Mouse (Mus musculus) intestine, embryonic 16.5 days (tissue): ENCODE results near the gene Chst1. TPM values are rescaled to one million over a fixed set of nuclear protein-coding genes. Genes with fewer than 3 reads are reported as not detected.
A peak's percentile ranks its signal among the peaks of the same experiment; 100 is the strongest.

ENCODE experiments used
- ATAC-seq: fragments of 200-750 bp; cut with Nextera tagmentation; 2 replicates; pipeline ENCODE4 v1.8.0; 2017; ENCODE audit warnings: moderate TSS enrichment, moderate library complexity
- H3K27ac ChIP-seq: fragments of 300-500 bp; sonication (generic); 2 replicates; pipeline ENCODE4 v1.5.1; 2014; ENCODE audit warnings: mild to moderate bottlenecking, low read length
- H3K27me3 ChIP-seq: fragments of 300-500 bp; sonication (generic); replicated peaks from 2 replicates; pipeline ENCODE4 v1.6.1; 2014; ENCODE audit warnings: low read length, control low read depth, mixed read lengths; ENCODE audit not compliant: control insufficient read depth, insufficient read depth
- H3K36me3 ChIP-seq: fragments of 300-500 bp; sonication (generic); 2 replicates; pipeline ENCODE4 v1.6.1; 2014; ENCODE audit warnings: low read length, control low read depth; ENCODE audit not compliant: control insufficient read depth, insufficient read depth
- H3K4me1 ChIP-seq: fragments of 300-500 bp; sonication (generic); 2 replicates; pipeline ENCODE4 v1.6.1; 2014; ENCODE audit warnings: low read length, control low read depth, mixed read lengths; ENCODE audit not compliant: control insufficient read depth, insufficient read depth
- H3K4me2 ChIP-seq: fragments of 300-500 bp; sonication (generic); 2 replicates; pipeline ENCODE4 v1.6.1; 2014; ENCODE audit warnings: low read depth, low read length, control low read depth
- H3K4me3 ChIP-seq: fragments of 300-500 bp; sonication (generic); 2 replicates; pipeline ENCODE4 v1.5.1; 2014; ENCODE audit warnings: mild to moderate bottlenecking, low read length
- H3K9ac ChIP-seq: fragments of 300-500 bp; sonication (generic); 2 replicates; pipeline ENCODE4 v1.6.1; 2014; ENCODE audit warnings: low read depth, low read length
- H3K9me3 ChIP-seq: fragments of 300-500 bp; sonication (generic); 2 replicates; pipeline ENCODE4 v1.6.1; 2016; ENCODE audit warnings: low read length, control low read depth; ENCODE audit not compliant: control insufficient read depth
- WGBS: fragments of 180-500 bp; shearing (Covaris S2); extraction: QIAGEN DNeasy Blood & Tissue Kit; methylation state at CpG from one replicate; pipeline ENCODE4 v1.1.7; 2014; 5-methylcytosine and 5-hydroxymethylcytosine counted together
- polyA plus RNA-seq: library from polyadenylated mRNA; unstranded; fragments of >200 nt; fragmentation: Nextera tagmentation; extraction: Ambion mirVana; gene quantifications from 2 replicates; pipeline ENCODE4 v1.2.1, GENCODE M21; 2015

Chst1 gene
- polyA plus RNA-seq, 1 experiment from 2014 or later = 4.2 TPM

- 61% methylated on average over 2 of the region's 2 CpGs for WGBS
- no peak for ATAC-seq
Observed at GRCm38 (mm10) chr2:92627633-92628032, 28.1 kb downstream of the Chst1 start.

GRCm38 (mm10) chr2:92630799-92631198, 31.3 kb downstream of the Chst1 start:
- Histone ChIP-seq H3K4me3 (no peak overlapping the region), H3K9me3 (no peaks in the 10 kb centered on the region), H3K27me3 (no peaks in the 10 kb centered on the region), H3K4me1 (no peaks in the 10 kb centered on the region), H3K27ac (no peak overlapping the region), H3K9ac (no peak overlapping the region), H3K4me2 (no peak overlapping the region), H3K36me3 (no peaks in the 10 kb centered on the region)
- ATAC-seq = no peak
- WGBS = 90% methylated on average over 11 of the region's 11 CpGs

More at GRCm38 (mm10) chr2:92627633-92628032, 28.1 kb downstream of the Chst1 start:
- Histone ChIP-seq H3K4me3 (no peak overlapping the region), H3K9ac (no peak overlapping the region), H3K9me3 (no peaks in the 10 kb centered on the region), H3K36me3 (no peaks in the 10 kb centered on the region), H3K27ac (no peak overlapping the region), H3K4me1 (no peaks in the 10 kb centered on the region), H3K4me2 (no peak overlapping the region), H3K27me3 (no peaks in the 10 kb centered on the region)

- Histone ChIP-seq H3K27me3 (no peaks in the 10 kb centered on the region), H3K4me2 (no peak overlapping the region), H3K36me3 (no peaks in the 10 kb centered on the region), H3K4me1 (no peaks in the 10 kb centered on the region), H3K4me3 (no peak overlapping the region), H3K9ac (no peak overlapping the region), H3K27ac (no peak overlapping the region), H3K9me3 (no peaks in the 10 kb centered on the region)
- 63% methylated on average over 1 of the region's 1 CpGs for WGBS
- no peak for ATAC-seq
Observed at GRCm38 (mm10) chr2:92632027-92632426, 32.5 kb downstream of the Chst1 start.

- no peak overlapping the region for H3K4me2 ChIP-seq
- H3K27me3 ChIP-seq = no peaks in the 10 kb centered on the region
- no peaks in the 10 kb centered on the region for H3K36me3 ChIP-seq
- no peak overlapping the region for H3K27ac ChIP-seq
- no peak overlapping the region for H3K4me3 ChIP-seq
- peaks cover 8% of the 10 kb centered on the region for H3K4me1 ChIP-seq
- 16% methylated on average over 8 of the region's 8 CpGs for WGBS
- no peak overlapping the region for H3K9ac ChIP-seq
- peak; percentile 37; the same call in 1 of the 2 replicates for ATAC-seq
- H3K9me3 ChIP-seq = no peaks in the 10 kb centered on the region
Observed at GRCm38 (mm10) chr2:92640555-92640954, 41.0 kb downstream of the Chst1 start.

- peak; percentile 93 for ATAC-seq
- H3K27me3 ChIP-seq = no peaks in the 10 kb centered on the region
- 30% methylated on average over 7 of the region's 7 CpGs for WGBS
- H3K27ac ChIP-seq = peak overlapping the region; percentile 80
- peak overlapping the region; percentile 27; the same call in 1 of the 2 replicates for H3K9ac ChIP-seq
- no peaks in the 10 kb centered on the region for H3K36me3 ChIP-seq
- peaks cover 18% of the 10 kb centered on the region for H3K4me1 ChIP-seq
- no peak overlapping the region for H3K4me2 ChIP-seq
- H3K4me3 ChIP-seq = no peak overlapping the region
- H3K9me3 ChIP-seq = no peaks in the 10 kb centered on the region
Observed at GRCm38 (mm10) chr2:92645282-92646037, 46.0 kb downstream of the Chst1 start.

GRCm38 (mm10) chr2:92649154-92649801, 49.8 kb downstream of the Chst1 start:
- WGBS = 61% methylated on average over 5 of the region's 5 CpGs
- ATAC-seq = no peak
- no peaks in the 10 kb centered on the region for H3K9me3 ChIP-seq
- H3K9ac ChIP-seq = no peak overlapping the region
- no peak overlapping the region for H3K4me3 ChIP-seq
- no peaks in the 10 kb centered on the region for H3K27me3 ChIP-seq
- no peak overlapping the region for H3K4me2 ChIP-seq
- H3K36me3 ChIP-seq = no peaks in the 10 kb centered on the region
- H3K27ac ChIP-seq = no peak overlapping the region
- peaks cover 18% of the 10 kb centered on the region for H3K4me1 ChIP-seq

- WGBS = 58% methylated on average over 1 of the region's 1 CpGs
- Histone ChIP-seq H3K4me2 (no peak overlapping the region), H3K4me1 (peaks cover 11% of the 10 kb centered on the region), H3K9me3 (no peaks in the 10 kb centered on the region), H3K9ac (no peak overlapping the region), H3K4me3 (no peak overlapping the region), H3K27ac (no peak overlapping the region), H3K27me3 (no peaks in the 10 kb centered on the region), H3K36me3 (no peaks in the 10 kb centered on the region)
- ATAC-seq = no peak
Observed at GRCm38 (mm10) chr2:92650428-92650827, 50.9 kb downstream of the Chst1 start.

GRCm38 (mm10) chr2:92651294-92651816, 51.8 kb downstream of the Chst1 start:
- Histone ChIP-seq H3K9me3 (no peaks in the 10 kb centered on the region), H3K4me3 (no peak overlapping the region), H3K4me1 (0 out of 2 replicates have a peak, but pooled peaks cover 2% of the 10 kb centered on the region), H3K9ac (no peak overlapping the region), H3K4me2 (no peak overlapping the region), H3K27ac (no peak overlapping the region), H3K36me3 (no peaks in the 10 kb centered on the region), H3K27me3 (no peaks in the 10 kb centered on the region)
- ATAC-seq = no peak
- WGBS = 77% methylated on average over 7 of the region's 7 CpGs

- Histone ChIP-seq H3K36me3 (no peaks in the 10 kb centered on the region), H3K4me1 (no peaks in the 10 kb centered on the region), H3K27ac (no peak overlapping the region), H3K9ac (no peak overlapping the region), H3K4me2 (no peak overlapping the region), H3K9me3 (no peaks in the 10 kb centered on the region), H3K4me3 (no peak overlapping the region), H3K27me3 (no peaks in the 10 kb centered on the region)
- ATAC-seq = no peak
- 81% methylated on average over 2 of the region's 2 CpGs for whole genome bisulfite sequencing
Observed at GRCm38 (mm10) chr2:92657189-92657588, 57.7 kb downstream of the Chst1 start.
